Mouse (Mus musculus) CH12.LX (cell line): Measurements from ENCODE around the gene Aff3.

Experiments used
- CTCF ChIP-seq, 2 experiments: IDR thresholded peaks in 1 of 2; conservative IDR thresholded peaks in 1 of 2; 2 replicates each; pipeline ENCODE4 v1.5.1; 2011 to 2012; ENCODE audit warnings: low read depth in 2 of 2, low read length in 2 of 2, improper control_type of control experiment in 1 of 2, inconsistent platforms in 1 of 2, mild to moderate bottlenecking in 1 of 2, moderate library complexity in 1 of 2
- MXI1 ChIP-seq: IDR thresholded peaks from 2 replicates; pipeline ENCODE4 v1.6.1; 2011; ENCODE audit warnings: mild to moderate bottlenecking, low read depth, low read length, improper control_type of control experiment
- POLR2A ChIP-seq: IDR thresholded peaks from 2 replicates; pipeline ENCODE4 v1.6.1; 2011; ENCODE audit warnings: low read depth, mild to moderate bottlenecking, improper control_type of control experiment, low read length
- ZKSCAN1 ChIP-seq: IDR thresholded peaks from 2 replicates; pipeline ENCODE4 v1.6.1; 2012; ENCODE audit warnings: low read depth, inconsistent platforms, low read length, improper control_type of control experiment, borderline replicate concordance
- ZNF384 ChIP-seq: IDR thresholded peaks from 2 replicates; pipeline ENCODE4 v1.6.1; 2012; ENCODE audit warnings: low read depth, low read length, improper control_type of control experiment, inconsistent platforms

GRCm38 (mm10) chr1:38594766-38595165 is 70.0 kb downstream of the Aff3 start:
- TF ChIP-seq MXI1, result no peak
- TF ChIP-seq CTCF (conservative IDR thresholded peaks at IDR 0.05 in 1 of 2, IDR thresholded peaks at IDR 0.05 in 1 of 2; ENCODE audit: low read depth in 2 of 2, low read length in 2 of 2), result no peak
- no peak for TF ChIP-seq POLR2A
- no peak for TF ChIP-seq ZNF384
- TF ChIP-seq ZKSCAN1, result no peak
